Mouse (Mus musculus) common myeloid progenitor, adult 5-6 weeks (primary cell): ENCODE data around the gene Bspry. TPM values are rescaled to one million over a fixed set of nuclear protein-coding genes. Genes with fewer than 3 reads are reported as not detected.
"Not testable (repeated sequence)": the region's sequence is repeated elsewhere in the genome, so short reads cannot be mapped to it uniquely, and the experiment has no call there.

Experiments
- ATAC-seq: replicated peaks from 2 replicates; pipeline ENCODE4 v1.8.0; 2016; ENCODE audit warnings: low read depth, mild to moderate bottlenecking, moderate TSS enrichment, inconsistent platforms; ENCODE audit not compliant: poor library complexity, severe bottlenecking
- total RNA-seq: library from RNA; stranded (forward); fragments of 200-1000, 187-1606 nt; gene quantifications from 2 replicates; pipeline ENCODE4 v1.2.3, GENCODE M21; 2017

The Bspry gene
- total RNA-seq, 1 experiment from 2014 or later = 0.27 TPM

GRCm38 (mm10) chr4:62479593-62479936 lies 288 bp upstream of the Bspry start:
- not testable (repeated sequence) for ATAC-seq

- peak; percentile 80 for ATAC-seq
Measured at GRCm38 (mm10) chr4:62480709-62481605, 1.1 kb downstream of the Bspry start.

GRCm38 (mm10) chr4:62484928-62485327 lies 5.1 kb downstream of the Bspry start:
- ATAC-seq = peak; percentile 22; the same call in 1 of the 2 replicates

GRCm38 (mm10) chr4:62485450-62486161 lies 5.8 kb downstream of the Bspry start:
- ATAC-seq = no peak

GRCm38 (mm10) chr4:62486162-62486696 lies 6.4 kb downstream of the Bspry start:
- no peak for ATAC-seq

GRCm38 (mm10) chr4:62487172-62487571 lies 7.3 kb downstream of the Bspry start:
- ATAC-seq = no peak

- ATAC-seq = no peak
Measured at GRCm38 (mm10) chr4:62487914-62488313, 8.1 kb downstream of the Bspry start.

- ATAC-seq = no peak
Measured at GRCm38 (mm10) chr4:62492682-62493081, 12.8 kb downstream of the Bspry start.

- ATAC-seq = no peak
Measured at GRCm38 (mm10) chr4:62494230-62494629, 14.4 kb downstream of the Bspry start.

GRCm38 (mm10) chr4:62495946-62496345 lies 16.1 kb downstream of the Bspry start:
- no peak for ATAC-seq

GRCm38 (mm10) chr4:62496815-62497214 lies 17.0 kb downstream of the Bspry start:
- peak; percentile 71 for ATAC-seq

GRCm38 (mm10) chr4:62500799-62501198 lies 20.9 kb downstream of the Bspry start:
- ATAC-seq = no peak

- ATAC-seq = no peak; the same call in 1 of the 2 replicates
Measured at GRCm38 (mm10) chr4:62501534-62501933, 21.7 kb downstream of the Bspry start.

GRCm38 (mm10) chr4:62501964-62502732 lies 22.3 kb downstream of the Bspry start:
- ATAC-seq = peak; percentile 95

- no peak for ATAC-seq
Measured at GRCm38 (mm10) chr4:62502969-62503368, 23.1 kb downstream of the Bspry start.

GRCm38 (mm10) chr4:62503374-62503970 lies 23.6 kb downstream of the Bspry start, which contains the start of gene Hdhd3:
Gene Hdhd3 (minus strand): TSS chr4:62503467.
- no peak for ATAC-seq

GRCm38 (mm10) chr4:62505991-62506390 lies 26.1 kb downstream of the Bspry start:
- no peak for ATAC-seq

GRCm38 (mm10) chr4:62506798-62507197 lies 26.9 kb downstream of the Bspry start:
- ATAC-seq = no peak

- no peak for ATAC-seq
Measured at GRCm38 (mm10) chr4:62508839-62509238, 29.0 kb downstream of the Bspry start.

- ATAC-seq = no peak
Measured at GRCm38 (mm10) chr4:62509946-62510345, 30.1 kb downstream of the Bspry start.
